Mouse (Mus musculus) cerebellum, adult 2 months (tissue): ENCODE measurements at regions not wholly inside any gene's neighbourhood (a gene's known extent, or its start where the extent isn't known, plus 50 kb on each side); places are given as distances from the start of the nearest gene placed in this dataset.

Experiments
- CTCF ChIP-seq: fragments of 200-500 bp; IDR thresholded peaks from 2 replicates; pipeline ENCODE4 v1.5.1; 2011; ENCODE audit warnings: low read depth, mild to moderate bottlenecking, control low read depth, low read length, moderate library complexity, borderline replicate concordance; ENCODE audit not compliant: insufficient read depth
- POLR2A ChIP-seq: fragments of 200-500 bp; IDR thresholded peaks from 2 replicates; pipeline ENCODE4 v1.6.1; 2011; ENCODE audit warnings: low read length, control low read depth, borderline replicate concordance; ENCODE audit not compliant: insufficient read depth

DNA sequence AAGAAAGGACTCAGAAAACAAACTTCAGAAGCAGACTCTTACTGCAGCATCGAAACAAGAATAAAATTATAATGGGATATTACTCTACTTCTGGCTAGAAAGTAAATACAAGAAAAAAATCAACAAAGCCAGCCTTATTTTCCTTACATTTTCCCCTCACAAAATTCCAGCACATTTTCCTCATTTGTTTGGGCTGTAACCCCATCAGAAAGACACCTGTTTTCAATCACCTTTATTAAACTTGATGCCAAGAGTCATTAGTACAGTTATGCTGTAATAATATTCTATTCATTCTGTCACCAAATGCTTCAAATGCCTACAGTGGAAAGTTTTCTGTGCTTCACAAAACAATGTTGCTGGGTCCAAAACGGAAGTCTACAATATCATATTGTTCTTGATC lies 189.1 kb upstream of the Aldoart1 start:
- no peak for TF ChIP-seq POLR2A
- no peak for TF ChIP-seq CTCF
